Mouse (Mus musculus) heart, embryonic 14.5 days (tissue): ENCODE measurements around the gene Abca15. TPM values are rescaled to one million over a fixed set of nuclear protein-coding genes. Genes with fewer than 3 reads are reported as not detected.

Experiments
- ATAC-seq: fragments of 200-750 bp; cut with Nextera tagmentation; 2 replicates; pipeline ENCODE4 v1.8.0; 2017; ENCODE audit warnings: low read depth, moderate TSS enrichment; ENCODE audit not compliant: insufficient number of reproducible peaks, insufficient read depth, low FRiP score
- H3K27ac ChIP-seq, 2 experiments: fragments of 200-500 bp in 1 of 2; fragments of 300-500 bp in 1 of 2; sonication (generic) in 1 of 2; replicated peaks in 1 of 2; 2 replicates each; pipeline ENCODE4 v1.5.1; 2012 to 2014; ENCODE audit warnings: low read depth in 2 of 2, low read length in 2 of 2, control low read depth in 1 of 2, mild to moderate bottlenecking in 1 of 2, mixed read lengths in 1 of 2; ENCODE audit not compliant: control insufficient read depth in 1 of 2, insufficient read depth in 1 of 2
- H3K27me3 ChIP-seq: fragments of 300-500 bp; sonication (generic); 2 replicates; pipeline ENCODE4 v1.6.1; 2014; ENCODE audit warnings: mild to moderate bottlenecking, low read length, control low read depth; ENCODE audit not compliant: control insufficient read depth, insufficient read depth
- H3K36me3 ChIP-seq: fragments of 300-500 bp; sonication (generic); 2 replicates; pipeline ENCODE4 v1.6.1; 2014; ENCODE audit warnings: mild to moderate bottlenecking, control low read depth, low read length, mixed read lengths; ENCODE audit not compliant: control insufficient read depth, insufficient read depth
- H3K4me1 ChIP-seq, 2 experiments: fragments of 200-500 bp in 1 of 2; fragments of 300-500 bp in 1 of 2; sonication (generic) in 1 of 2; 2 replicates each; pipeline ENCODE4 v1.6.1; 2012 to 2014; ENCODE audit warnings: low read length in 2 of 2, control low read depth in 1 of 2, mixed read lengths in 1 of 2; ENCODE audit not compliant: control insufficient read depth in 2 of 2, insufficient read depth in 2 of 2
- H3K4me2 ChIP-seq: fragments of 300-500 bp; sonication (generic); 2 replicates; pipeline ENCODE4 v1.6.1; 2014; ENCODE audit warnings: mild to moderate bottlenecking, low read length
- H3K4me3 ChIP-seq, 2 experiments: fragments of 200-500 bp in 1 of 2; fragments of 300-500 bp in 1 of 2; sonication (generic) in 1 of 2; 2 replicates each; pipeline ENCODE4 v1.5.1; 2012 to 2014; ENCODE audit warnings: low read length in 2 of 2, mild to moderate bottlenecking in 2 of 2, control low read depth in 1 of 2, low read depth in 1 of 2, moderate library complexity in 1 of 2; ENCODE audit not compliant: control insufficient read depth in 1 of 2, insufficient read depth in 1 of 2
- H3K9ac ChIP-seq: fragments of 300-500 bp; sonication (generic); 2 replicates; pipeline ENCODE4 v1.6.1; 2014; ENCODE audit warnings: mild to moderate bottlenecking, low read length
- H3K9me3 ChIP-seq: fragments of 300-500 bp; sonication (generic); 2 replicates; pipeline ENCODE4 v1.6.1; 2016; ENCODE audit warnings: low read length, control low read depth; ENCODE audit not compliant: control insufficient read depth
- WGBS: fragments of 180-500 bp; shearing (Covaris S2); extraction: QIAGEN DNeasy Blood & Tissue Kit; methylation state at CpG from one replicate; pipeline ENCODE4 v1.1.7; 2014; 5-methylcytosine and 5-hydroxymethylcytosine counted together
- polyA plus RNA-seq: library from polyadenylated mRNA; unstranded; fragments of >200 nt; fragmentation: Nextera tagmentation; extraction: Ambion mirVana; gene quantifications from 2 replicates; pipeline ENCODE4 v1.2.1, GENCODE M21; 2014

Abca15 gene
- polyA plus RNA-seq, 1 experiment from 2014 or later, result not detected

GRCm38 (mm10) chr7:120409447-120409846 is 81.0 kb downstream of the Abca15 start, which contains the start of gene Abca16:
TSS of gene Abca16 (plus strand) at chr7:120409647.
- no peak for ATAC-seq
- Histone ChIP-seq H3K9me3 (no peaks in the 10 kb centered on the region), H3K27ac (no peak within 1 kb of the TSS), H3K4me1 (no peaks in the 10 kb centered on the region), H3K4me2 (no peak within 1 kb of the TSS), H3K9ac (no peak within 1 kb of the TSS), H3K36me3 (no peaks in the 10 kb centered on the region), H3K4me3 (no peak within 1 kb of the TSS), H3K27me3 (no peaks in the 10 kb centered on the region)
- 70% methylated on average over 10 of the region's 10 CpGs for WGBS

DNA sequence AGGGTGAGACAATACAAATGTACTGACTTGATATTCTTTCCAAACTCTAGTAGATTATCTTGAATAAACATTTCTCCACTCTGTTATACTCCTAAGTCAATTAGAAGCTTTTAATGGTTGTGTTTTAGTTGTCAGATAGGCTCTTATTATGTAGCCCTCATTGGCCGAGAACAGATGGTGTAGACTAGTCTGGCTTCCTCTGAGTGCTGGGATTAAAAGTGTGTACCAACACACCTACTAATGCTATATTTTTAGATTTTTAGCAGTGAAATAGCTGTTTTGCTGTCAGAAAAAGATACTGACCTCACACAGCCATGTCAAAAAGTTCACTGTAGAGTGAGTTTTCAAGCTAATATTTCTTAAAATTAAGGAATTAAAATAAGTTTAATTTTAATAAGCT is 83.9 kb downstream of the Abca15 start:
- Histone ChIP-seq H3K4me2 (no peak overlapping the region), H3K36me3 (no peaks in the 10 kb centered on the region), H3K9me3 (no peaks in the 10 kb centered on the region), H3K27me3 (no peaks in the 10 kb centered on the region), H3K9ac (no peak overlapping the region), H3K4me1 (no peaks in the 10 kb centered on the region), H3K4me3 (no peak overlapping the region), H3K27ac (no peak overlapping the region)
- 70% methylated on average over 1 of the region's 1 CpGs for WGBS
- no peak for ATAC-seq

- WGBS, result 23% methylated on average over 3 of the region's 3 CpGs
- H3K27me3 ChIP-seq, result no peaks in the 10 kb centered on the region
- H3K36me3 ChIP-seq, result no peaks in the 10 kb centered on the region
- no peak for ATAC-seq
- no peaks in the 10 kb centered on the region for H3K9me3 ChIP-seq
- no peak overlapping the region for H3K27ac ChIP-seq
- no peak overlapping the region for H3K4me3 ChIP-seq
- H3K9ac ChIP-seq, result no peak overlapping the region
- H3K4me2 ChIP-seq, result no peak overlapping the region
- no peaks in the 10 kb centered on the region for H3K4me1 ChIP-seq
Measured at GRCm38 (mm10) chr7:120426625-120427024, 98.2 kb downstream of the Abca15 start.

- ATAC-seq, result no peak
- H3K36me3 ChIP-seq, result no peaks in the 10 kb centered on the region
Measured at GRCm38 (mm10) chr7:120431464-120431863, 103.0 kb downstream of the Abca15 start.

More at GRCm38 (mm10) chr7:120431464-120431863, 103.0 kb downstream of the Abca15 start:
- H3K4me3 ChIP-seq, result no peak overlapping the region
- no peak overlapping the region for H3K9ac ChIP-seq
- H3K4me2 ChIP-seq, result no peak overlapping the region
- no peaks in the 10 kb centered on the region for H3K27me3 ChIP-seq
- no peaks in the 10 kb centered on the region for H3K9me3 ChIP-seq
- H3K27ac ChIP-seq, result no peak overlapping the region
- H3K4me1 ChIP-seq, result no peaks in the 10 kb centered on the region

Other genes starting within 250 kb of the Abca15 start
- gene Dnah3, start 233.4 kb upstream of the Abca15 start, polyA plus RNA-seq, result not detected in 2 replicates
- 24.4 and 25.1 TPM in 2 replicates for gene Tmem159, start 226.3 kb upstream of the Abca15 start, polyA plus RNA-seq
- not detected in 2 replicates for gene Zp2, start 183.4 kb upstream of the Abca15 start, polyA plus RNA-seq
- gene Anks4b, start 154.8 kb upstream of the Abca15 start, polyA plus RNA-seq, result not detected in 2 replicates
- gene Crym, start 126.6 kb upstream of the Abca15 start, polyA plus RNA-seq, result 1.2 and 2.3 TPM in 2 replicates
- not detected in 2 replicates for gene Abca14, start 124.7 kb upstream of the Abca15 start, polyA plus RNA-seq
- not detected in 2 replicates for gene Abca16, start 81.0 kb downstream of the Abca15 start, polyA plus RNA-seq